Mouse (Mus musculus) effector memory CD4-positive, alpha-beta T cell, adult 7 months (primary cell): ENCODE measurements around the gene Gm49027. TPM values are rescaled to one million over a fixed set of nuclear protein-coding genes. Genes with fewer than 3 reads are reported as not detected.

Experiments
- polyA plus RNA-seq: library from polyadenylated mRNA; unstranded; fragments of 100-300 nt; shearing (Covaris generic); gene quantifications from one replicate; pipeline ENCODE4 v1.2.1, GENCODE M21; 2017

Gm49027 gene
- 0.54 TPM for polyA plus RNA-seq

DNA sequence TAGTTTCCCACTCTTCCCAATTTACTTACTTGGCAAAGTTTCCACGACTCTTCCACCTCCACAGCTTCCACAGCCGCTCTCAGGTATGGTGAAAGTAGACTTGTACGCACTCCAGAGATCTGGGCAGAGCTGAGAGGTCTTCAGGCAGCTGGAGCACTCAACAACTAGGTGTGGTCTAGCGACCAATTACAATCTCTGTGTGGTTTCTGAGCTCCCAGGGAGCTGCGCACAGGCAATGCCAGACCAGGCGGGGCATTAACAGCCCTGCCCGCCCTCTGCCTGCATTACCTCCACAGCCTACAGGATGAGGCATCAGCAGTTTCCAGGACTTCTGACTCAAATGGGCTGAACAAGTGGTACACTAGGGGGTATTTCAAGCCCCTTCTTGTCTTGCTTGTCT is at the start of gene Gm49027:
Gm49027 (minus strand) TSS at position 208 of the 400 bp plus-strand sequence.

DNA sequence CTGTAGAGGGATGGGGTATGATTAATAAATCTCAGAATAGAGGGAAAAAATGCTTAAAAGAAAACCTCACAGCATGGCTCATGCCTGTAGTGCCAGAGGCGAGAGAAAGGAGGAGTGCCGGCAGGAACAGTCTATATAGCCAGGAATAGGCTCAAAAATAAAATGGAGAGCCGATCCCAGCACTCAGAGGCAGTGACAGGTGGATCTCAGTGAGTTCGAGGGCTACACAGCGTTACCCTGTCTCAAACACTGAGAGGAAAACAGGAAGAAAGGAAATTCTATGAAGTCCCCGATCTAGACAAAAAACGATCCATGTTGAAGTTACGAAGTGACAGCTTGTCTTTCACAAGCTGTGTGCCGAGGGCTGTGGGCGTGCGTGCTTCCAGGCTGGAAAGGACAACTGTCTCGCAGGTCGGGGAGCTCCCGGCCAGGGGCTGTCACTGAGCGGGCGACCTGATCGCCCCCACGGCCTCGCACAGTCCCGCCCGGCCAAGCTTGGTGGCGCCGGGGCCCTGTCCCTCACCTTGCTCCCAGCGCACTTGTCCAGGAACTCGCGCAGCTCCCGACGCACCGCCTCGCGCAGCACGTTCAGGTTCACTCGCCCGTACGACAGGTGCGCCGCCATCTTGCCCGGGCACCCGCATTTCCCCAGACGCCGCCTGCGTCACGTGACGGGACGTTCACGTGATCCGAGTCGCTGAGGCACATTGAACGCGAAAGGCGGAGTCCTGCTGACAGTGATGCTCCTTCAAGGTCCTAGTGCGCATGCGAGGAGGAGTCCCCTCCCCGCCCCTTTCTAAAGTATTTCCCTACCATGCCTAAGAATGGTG is 47.3 kb upstream of the Gm49027 start, which contains the start of gene Vps33a:
Vps33a (minus strand) TSS at position 682 of the 830 bp plus-strand sequence.

DNA sequence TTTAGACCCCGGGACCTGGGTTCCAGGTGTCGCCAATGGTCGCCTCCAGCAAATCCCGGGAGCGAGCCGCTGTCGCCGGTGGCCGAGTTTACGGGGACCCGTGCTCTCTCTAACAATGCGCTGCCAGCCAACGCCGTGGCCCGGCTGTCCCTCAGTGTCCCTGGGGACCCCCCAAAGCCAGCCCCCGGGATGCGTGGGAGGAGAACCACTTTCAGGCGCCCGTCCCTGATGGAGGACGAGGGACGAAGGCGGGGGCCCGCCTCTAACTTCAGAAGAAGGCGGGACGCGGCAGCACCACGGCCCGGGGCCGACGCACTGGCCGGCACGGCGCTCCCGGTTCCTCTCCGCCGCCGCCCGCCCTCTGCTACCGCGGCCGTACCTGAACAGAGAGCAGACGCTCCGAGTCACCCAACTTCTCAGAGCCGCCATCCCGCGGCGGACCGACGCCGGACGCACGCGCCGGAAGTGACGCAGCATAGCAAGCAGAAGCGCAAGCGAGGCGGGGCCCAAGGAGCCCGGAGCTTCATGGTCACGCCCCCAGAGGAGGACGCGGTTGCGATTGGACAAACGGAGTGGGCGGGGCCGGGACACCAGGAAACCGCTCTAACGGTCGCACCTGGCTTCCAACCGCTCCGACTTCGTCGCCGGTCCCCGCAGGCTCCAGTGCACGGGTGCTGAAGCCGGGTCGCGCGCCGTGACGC is 1.4 kb downstream of the Gm49027 start, which contains the start of gene Diablo:
Diablo (minus strand) TSS at position 485 of the 701 bp plus-strand sequence.

GRCm38 (mm10) chr5:123510160-123510559 is 15.1 kb downstream of the Gm49027 start, which contains the start of gene B3gnt4:
Gene B3gnt4, plus strand, starts transcription at chr5:123510460.

GRCm38 (mm10) chr5:123489112-123489785 is 36.0 kb downstream of the Gm49027 start, which contains the start of the genes Lrrc43 and Il31:
Gene Lrrc43, plus strand, starts transcription at chr5:123489305.
Gene Il31, minus strand, starts transcription at chr5:123489489.

Other genes with a start within 250 kb of the Gm49027 start
- 4.1 TPM for gene Bcl7a, start 181.7 kb downstream of the Gm49027 start, polyA plus RNA-seq
- 59.2 TPM for gene Mlxip, start 130.7 kb downstream of the Gm49027 start, polyA plus RNA-seq
- not detected for gene Lrrc43, start 36.2 kb downstream of the Gm49027 start, polyA plus RNA-seq
- not detected for gene Il31, start 36.0 kb downstream of the Gm49027 start, polyA plus RNA-seq
- gene B3gnt4, start 15.0 kb downstream of the Gm49027 start, polyA plus RNA-seq = not detected
- 69.4 TPM for gene Diablo, start 1.3 kb downstream of the Gm49027 start, polyA plus RNA-seq
- 31.6 TPM for gene Vps33a, start 47.5 kb upstream of the Gm49027 start, polyA plus RNA-seq
- gene Clip1, start 159.1 kb upstream of the Gm49027 start, polyA plus RNA-seq = 147 TPM
- 65.1 TPM for gene Zcchc8, start 195.6 kb upstream of the Gm49027 start, polyA plus RNA-seq
- 290 TPM for gene Rsrc2, start 223.9 kb upstream of the Gm49027 start, polyA plus RNA-seq
- 4.0 TPM for gene Kntc1, start 224.2 kb upstream of the Gm49027 start, polyA plus RNA-seq